Mouse (Mus musculus) spleen, postnatal 10 days (tissue): Measurements from ENCODE around the gene Atrip.

Experiments
- DNase-seq, 2 experiments: peaks; one replicate each; pipeline ENCODE4 v3.0.0; 2021 to 2022; ENCODE audit warnings: low spot score in 2 of 2

Gene Atrip

DNA sequence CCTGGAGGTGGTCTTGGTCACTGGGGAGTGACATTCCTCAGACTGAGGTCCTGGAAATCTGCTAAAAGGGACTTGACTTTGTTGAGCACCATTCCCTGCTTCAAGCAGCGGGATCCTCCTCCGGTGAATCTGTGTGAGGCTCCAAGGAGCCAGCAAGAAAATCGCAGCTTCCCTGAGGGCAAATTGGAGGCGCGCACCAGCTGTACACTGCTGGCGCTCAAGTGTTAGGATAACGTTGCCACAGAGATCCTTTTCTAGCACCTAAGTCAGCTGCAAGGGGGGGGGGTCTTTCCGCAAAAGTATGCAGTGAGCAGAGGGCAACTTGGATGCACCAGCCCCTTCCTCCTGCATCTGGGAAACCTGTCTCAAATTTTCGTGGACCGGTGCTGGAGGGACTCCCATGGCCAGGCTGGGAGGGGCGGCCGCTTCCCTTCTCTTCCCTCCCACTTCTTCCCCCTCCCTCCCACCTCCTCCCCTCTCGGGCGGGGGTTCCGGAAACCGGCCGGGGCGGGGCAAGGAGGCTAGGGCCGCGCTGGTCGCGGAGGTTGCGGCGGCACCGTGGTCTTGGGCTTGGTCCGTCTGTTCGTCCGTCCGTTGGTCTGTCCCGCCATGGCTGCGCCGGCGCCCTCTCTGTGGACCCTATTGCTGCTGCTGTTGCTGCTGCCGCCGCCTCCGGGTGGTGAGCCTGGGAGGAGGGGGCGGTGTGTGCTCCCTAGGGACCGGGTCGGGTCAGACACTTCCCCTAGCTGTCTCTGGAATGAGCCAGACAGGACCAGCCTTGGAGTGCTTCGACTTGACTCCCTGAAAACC is 35.6 kb downstream of the Atrip start, which contains the start of gene Shisa5:
TSS of gene Shisa5 (plus strand) at position 480 of the 810 bp plus-strand sequence.
- peak in 1 of 2 experiments; percentile 75 for DNase-seq

DNA sequence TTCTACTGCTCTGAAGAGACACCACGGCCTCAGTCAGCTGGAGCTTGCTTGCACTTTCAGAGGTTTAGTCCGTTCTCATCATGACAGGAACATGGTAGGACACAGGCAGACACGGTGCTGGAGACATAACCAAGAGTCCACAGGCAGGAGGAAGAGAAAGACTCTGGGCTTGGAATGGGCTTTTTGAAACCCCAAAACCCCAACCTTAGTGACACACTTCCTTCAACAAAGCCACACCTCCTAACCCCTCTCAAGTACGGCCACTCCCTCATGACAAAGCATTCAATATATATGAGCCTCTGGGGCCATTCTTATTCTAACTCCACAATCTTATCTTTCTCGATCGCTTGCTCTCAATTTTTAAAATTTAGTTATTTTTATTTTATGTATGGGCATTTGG is 41.5 kb downstream of the Atrip start:
- DNase-seq = peak in 1 of 2 experiments; percentile 6

DNA sequence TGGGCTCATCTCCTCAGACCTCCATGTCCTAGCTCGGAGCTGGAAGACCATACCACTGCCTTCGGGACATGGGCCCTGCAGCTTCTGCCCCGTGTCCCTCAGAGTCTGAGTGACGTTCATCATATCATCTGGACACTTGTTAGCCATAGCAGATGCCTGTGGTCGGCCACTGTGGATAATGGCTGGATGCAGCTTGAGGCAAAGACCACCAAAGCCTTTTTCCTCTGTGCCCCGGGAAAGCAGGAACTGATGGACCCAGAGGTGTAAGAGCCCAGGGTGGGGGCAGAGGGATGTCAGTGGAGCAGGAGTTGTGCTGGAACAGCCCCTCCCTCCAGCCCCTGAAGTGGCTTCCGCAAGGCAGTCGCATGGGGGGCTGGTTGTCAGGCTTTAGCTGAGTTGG is 42.2 kb downstream of the Atrip start:
- peak in 1 of 2 experiments; percentile 8 for DNase-seq

- peak in 1 of 2 experiments; percentile 6 for DNase-seq
These were observed 42.9 kb downstream of the Atrip start for GRCm38 (mm10) chr9:109031001-109031400.

DNA sequence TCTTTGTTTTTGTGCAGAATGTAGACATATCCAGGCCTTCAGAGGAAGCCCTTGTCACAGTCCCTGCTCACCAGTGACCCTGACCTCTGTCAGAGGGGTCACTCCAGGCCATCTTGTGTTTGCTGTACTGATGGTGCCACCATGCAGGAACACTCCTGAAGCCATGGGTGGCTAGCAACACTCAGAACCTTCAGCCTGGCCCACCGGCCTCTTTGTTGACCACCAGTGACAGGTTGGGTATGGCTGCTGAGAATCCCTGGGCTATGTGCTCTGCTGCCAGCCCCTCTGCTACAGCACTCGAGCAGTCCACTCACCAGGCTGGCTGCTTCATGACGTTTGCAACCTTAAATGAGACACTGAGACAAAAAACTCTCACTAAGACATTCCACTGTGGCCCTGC is 43.6 kb downstream of the Atrip start:
- DNase-seq = peak in 1 of 2 experiments; percentile 7

GRCm38 (mm10) chr9:109028919-109029318 is 45.0 kb downstream of the Atrip start:
- peak in 1 of 2 experiments; percentile 8 for DNase-seq

DNA sequence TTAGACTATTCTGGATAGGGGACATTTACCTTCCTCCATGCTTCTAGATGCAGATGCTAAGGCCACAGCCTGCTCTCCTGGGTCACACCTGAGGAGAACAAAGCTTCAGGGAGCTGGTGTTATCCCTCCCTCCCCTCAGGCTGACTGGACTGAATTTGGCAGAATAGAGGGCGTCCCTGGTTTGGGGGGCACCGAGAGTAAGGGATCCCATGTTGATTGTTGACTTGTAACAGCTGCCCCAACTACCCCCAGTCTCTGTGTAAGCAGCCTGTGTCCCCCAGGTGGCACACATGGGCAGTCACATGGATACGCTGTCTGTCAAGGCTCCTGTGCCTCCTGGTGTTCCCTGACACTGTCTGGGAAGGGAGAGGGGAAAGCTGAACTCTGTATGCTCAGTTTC is 45.5 kb downstream of the Atrip start:
- peak in 1 of 2 experiments; percentile 6 for DNase-seq

- peak in 1 of 2 experiments; percentile 13 for DNase-seq
These were observed 46.4 kb downstream of the Atrip start for GRCm38 (mm10) chr9:109027521-109027920.

GRCm38 (mm10) chr9:109022866-109023685 is 50.8 kb downstream of the Atrip start:
- peak in 1 of 2 experiments; percentile 31 for DNase-seq

DNA sequence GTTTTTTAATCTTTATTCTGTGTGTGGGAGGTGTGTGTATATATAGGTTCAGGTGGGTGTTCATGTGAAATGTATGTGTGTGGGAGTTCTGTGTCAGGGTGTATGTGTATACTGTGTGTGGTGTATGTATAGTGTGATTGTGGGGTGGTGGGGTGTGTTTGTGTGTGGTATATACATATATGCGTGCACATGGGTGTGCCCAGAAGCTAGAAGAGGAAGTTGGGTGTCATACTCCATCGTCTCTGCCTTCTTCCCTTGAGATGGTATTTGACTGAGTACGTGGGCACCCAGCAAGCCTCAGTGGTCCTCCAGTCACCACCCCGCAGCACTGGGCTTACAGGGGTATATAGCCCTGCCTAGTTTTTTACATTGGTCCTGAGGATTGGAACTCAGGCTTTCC is 52.5 kb downstream of the Atrip start:
- peak in 1 of 2 experiments; percentile 50 for DNase-seq

DNA sequence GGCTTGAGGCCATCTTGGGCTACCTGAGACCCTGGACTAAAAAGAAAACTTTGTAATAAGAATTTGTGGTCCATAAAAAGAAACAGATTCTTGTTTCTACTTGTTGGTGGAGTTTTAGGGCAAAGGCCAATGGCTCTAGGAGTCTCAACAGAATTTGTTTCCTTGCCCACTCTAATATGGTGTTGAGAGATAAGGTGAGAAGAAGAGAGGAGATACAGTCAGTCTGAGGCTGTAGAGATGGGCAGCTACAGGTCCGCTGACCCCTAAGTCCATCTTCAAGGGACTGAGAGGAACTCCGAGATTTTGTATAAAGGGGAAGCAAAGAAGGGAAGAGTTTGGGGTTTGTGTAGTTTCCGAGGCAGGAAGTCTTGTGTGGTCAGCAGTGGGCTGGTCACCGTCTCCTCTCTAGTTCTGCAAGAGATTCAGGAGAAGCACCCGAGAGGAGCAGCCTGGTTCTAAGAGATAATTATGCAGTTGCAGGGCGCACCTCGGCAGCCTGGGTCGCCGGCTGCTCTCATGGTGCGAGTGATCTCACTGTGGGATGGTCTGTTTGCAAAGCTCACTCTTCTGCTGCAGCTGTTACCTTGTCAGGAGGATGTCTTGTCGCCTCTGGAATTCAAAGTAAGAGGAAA is 56.8 kb downstream of the Atrip start:
- peak; percentile 36 to 49 for DNase-seq

DNA sequence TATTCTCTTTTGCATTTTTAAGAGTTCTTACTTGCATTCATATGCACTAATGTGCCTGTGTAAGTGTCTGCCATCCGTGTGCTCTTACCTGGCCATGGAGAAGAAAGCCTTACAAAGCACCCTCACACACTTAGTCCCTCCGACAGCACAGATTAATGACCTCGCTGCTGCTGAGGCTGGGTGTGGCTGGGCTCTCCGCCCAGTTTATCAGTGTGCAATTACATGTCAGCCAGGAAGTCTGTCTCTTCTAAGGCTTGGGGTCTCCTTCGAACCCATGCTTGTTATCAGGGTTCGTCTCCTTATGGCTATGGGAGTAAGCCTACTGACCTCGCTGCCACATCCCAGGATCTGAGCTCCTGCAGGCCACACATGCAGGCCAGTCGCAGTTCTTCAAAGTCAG is 58.5 kb downstream of the Atrip start:
- no peak for DNase-seq

DNA sequence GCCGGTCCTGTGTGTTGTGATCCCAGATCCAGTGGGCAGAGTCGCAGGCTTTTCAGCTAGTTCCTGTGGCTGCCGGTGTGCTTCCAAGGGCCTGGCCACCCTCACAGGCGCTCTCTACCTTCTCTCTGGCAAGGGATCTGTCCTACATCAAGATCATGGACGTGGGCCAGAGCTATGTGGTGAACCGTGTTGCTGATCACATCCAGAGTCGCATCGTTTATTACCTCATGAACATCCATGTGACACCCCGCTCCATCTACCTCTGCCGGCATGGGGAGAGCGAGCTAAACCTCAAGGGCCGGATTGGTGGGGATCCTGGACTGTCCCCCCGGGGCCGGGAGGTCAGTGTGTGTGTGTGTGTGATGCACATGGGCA is 63.6 kb downstream of the Atrip start:
- DNase-seq = no peak

- peak in 1 of 2 experiments; percentile 52 for DNase-seq
These were observed 64.1 kb downstream of the Atrip start for GRCm38 (mm10) chr9:109009636-109010315.

DNA sequence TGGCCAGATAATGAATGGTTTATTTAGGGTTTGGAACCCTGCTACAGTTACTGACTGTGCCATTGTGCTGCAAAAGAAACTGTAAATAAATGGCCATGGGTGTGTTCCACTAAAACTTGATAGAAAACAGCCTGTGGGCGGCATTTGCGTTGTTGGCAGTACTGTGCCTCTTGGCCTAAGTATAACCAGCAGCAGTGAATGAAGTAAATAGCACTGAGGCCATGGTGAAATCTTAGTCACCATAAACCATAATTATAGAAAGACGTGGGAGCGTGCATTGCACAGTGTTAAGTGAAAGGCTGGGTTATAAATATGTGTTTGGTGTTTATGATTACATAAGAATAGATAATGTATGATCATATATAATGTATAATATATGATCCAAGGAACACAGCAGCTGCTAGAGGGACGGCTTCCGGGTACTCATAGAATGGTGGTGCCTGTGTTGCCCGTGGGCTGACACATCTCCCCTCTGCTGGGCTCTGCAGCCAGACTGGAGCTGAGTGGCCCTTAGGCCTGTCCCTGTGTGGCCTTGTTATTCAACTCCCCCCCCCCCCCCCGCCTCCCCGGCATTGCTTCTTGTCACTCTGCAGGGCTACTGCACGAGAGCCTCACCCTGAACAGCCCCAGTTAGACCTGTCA is 64.8 kb downstream of the Atrip start:
- DNase-seq = no peak

DNA sequence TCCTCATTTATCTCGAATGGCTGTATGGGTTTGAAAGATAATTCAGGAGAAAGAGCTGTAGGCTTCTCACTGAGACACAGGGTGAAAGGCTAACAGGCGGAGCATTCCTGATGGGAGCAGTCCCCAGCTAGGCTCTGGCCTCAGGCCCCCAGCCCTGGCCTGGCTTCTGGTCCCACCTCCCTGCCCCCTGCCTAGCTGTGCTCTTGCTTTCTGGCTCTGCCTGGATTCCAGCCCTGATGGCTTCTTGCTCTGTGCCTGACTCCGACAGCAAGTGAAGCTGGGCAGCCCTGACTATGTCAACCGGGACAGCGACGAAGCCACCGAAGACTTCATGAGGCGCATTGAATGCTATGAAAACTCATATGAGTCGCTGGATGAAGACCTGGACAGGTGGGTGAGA is 65.8 kb downstream of the Atrip start:
- no peak for DNase-seq
